Mouse (Mus musculus): ENCODE measurements around the gene Amer2. TPM values are rescaled to one million over a fixed set of nuclear protein-coding genes. Genes with fewer than 3 reads are reported as not detected.

Amer2 gene
- total RNA-seq, 2 experiments from 2014 or later, result 37.3 to 40.8 TPM

- DNase-seq (ENCODE audit: extremely low spot score in 1 of 2, low spot score in 2 of 2), result no peak
- intact Hi-C loops (cut with DNase I), result no loop called here
These were observed 58.5 kb downstream of the Amer2 start for GRCm38 (mm10) chr14:60431515-60431914.

GRCm38 (mm10) chr14:60432136-60432535 is 59.1 kb downstream of the Amer2 start:
- intact Hi-C loops (cut with DNase I), result no loop called here
- DNase-seq (ENCODE audit: extremely low spot score in 1 of 2, low spot score in 2 of 2), result no peak

- DNase-seq (ENCODE audit: extremely low spot score in 1 of 2, low spot score in 2 of 2), result peak in 1 of 2 experiments; percentile 46
- intact Hi-C loops (cut with DNase I), result no loop called here
These were observed 62.5 kb downstream of the Amer2 start for GRCm38 (mm10) chr14:60435515-60435914.

- intact Hi-C loops (cut with DNase I), result no loop called here
- no peak for DNase-seq (ENCODE audit: extremely low spot score in 1 of 2, low spot score in 2 of 2)
These were observed 63.3 kb downstream of the Amer2 start for GRCm38 (mm10) chr14:60436364-60436763.

Other genes starting within 250 kb of the Amer2 start
- gene Atp8a2, start 176.1 kb upstream of the Amer2 start, total RNA-seq (2021), result 10 to 100 TPM; 80.4 to 81.2 TPM
- under 1 TPM in 1 of 2 experiments, not detected in 1; 0.17 TPM for gene Nupl1, start 121.8 kb upstream of the Amer2 start, total RNA-seq (2021)
- gene Gm49336, start 121.8 kb upstream of the Amer2 start, total RNA-seq (2021), result 100 to 1,000 TPM; 114 to 123 TPM
- gene Mtmr6, start 108.0 kb upstream of the Amer2 start, total RNA-seq (2021), result 100 to 1,000 TPM; 104 TPM